Mouse (Mus musculus): ENCODE data around the gene Prss32. TPM values are rescaled to one million over a fixed set of nuclear protein-coding genes. Genes with fewer than 3 reads are reported as not detected.

Gene Prss32
- not detected for polyA plus RNA-seq (2017; shearing (Covaris generic))

DNA sequence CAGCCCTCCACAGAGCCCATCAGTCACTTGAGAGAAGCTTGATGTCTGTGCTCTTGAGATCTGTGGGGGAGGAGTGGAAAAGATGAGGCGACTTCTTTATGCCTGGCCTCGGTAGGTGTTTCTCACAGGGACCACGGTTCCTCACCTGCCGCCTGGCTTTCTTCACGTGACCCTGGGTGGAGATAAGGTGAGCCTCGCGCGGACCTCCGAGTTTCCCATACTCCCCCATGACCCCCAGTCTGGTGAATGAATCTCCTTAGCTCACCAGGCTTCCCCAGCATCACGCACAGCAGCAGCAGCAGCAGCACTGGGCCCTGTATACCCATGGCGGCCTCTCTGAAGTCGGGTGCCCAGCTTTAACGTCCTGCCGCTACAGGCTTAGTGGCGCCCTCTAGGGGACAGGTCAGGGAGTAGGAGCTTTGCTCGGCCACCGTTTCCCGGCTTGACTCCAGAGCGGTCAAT is at the start of gene Prss32, which contains the start of gene Prss41:
Gene Prss32, plus strand, starts transcription at position 44 of the 462 bp plus-strand sequence.
Gene Prss41, minus strand, starts transcription at position 361 of the 462 bp plus-strand sequence.

GRCm38 (mm10) chr17:23829064-23829619 is 14.5 kb upstream of the Prss32 start, which contains the start of gene Elob:
Gene Elob (minus strand): TSS chr17:23829136.

GRCm38 (mm10) chr17:23836006-23836575 is 7.6 kb upstream of the Prss32 start, which contains the start of gene Prss33:
Gene Prss33 (minus strand): TSS chr17:23836056.

GRCm38 (mm10) chr17:23867756-23868155 is 24.1 kb downstream of the Prss32 start, which contains the start of gene Prss21:
Gene Prss21 (plus strand): TSS chr17:23868056.

DNA sequence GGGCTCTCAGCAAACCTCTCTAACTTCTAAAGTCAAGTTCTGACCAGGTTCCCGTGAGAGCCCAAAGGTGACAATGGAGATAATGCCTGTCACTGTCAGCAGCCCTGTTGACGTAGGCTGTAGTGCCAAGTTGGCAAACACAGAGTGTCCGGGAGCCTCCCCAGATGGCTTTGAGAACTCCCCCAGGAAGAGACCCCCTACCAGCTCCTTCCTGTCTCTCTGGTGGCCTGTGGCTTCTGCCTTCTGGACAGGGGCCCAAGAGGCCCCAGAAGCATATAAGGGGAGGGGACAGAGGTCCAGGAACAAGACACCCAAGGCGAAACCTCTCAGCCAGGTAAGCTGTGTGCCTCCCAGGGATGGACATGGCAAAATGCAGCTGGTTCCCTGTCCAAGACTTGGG is 36.9 kb downstream of the Prss32 start, which contains the start of the genes Dcpp1 and Dcpp2:
Gene Dcpp1, plus strand, starts transcription at position 301 of the 400 bp plus-strand sequence.
Gene Dcpp2, plus strand, starts transcription at position 305 of the 400 bp plus-strand sequence.

Other genes with a start within 250 kb of the Prss32 start
- gene Zfp13, start 244.4 kb upstream of the Prss32 start, polyA plus RNA-seq (2017; shearing (Covaris generic)) = not detected
- gene Zscan10, start 243.0 kb upstream of the Prss32 start, polyA plus RNA-seq (2017; shearing (Covaris generic)) = 0.89 TPM
- gene Mmp25, start 198.6 kb upstream of the Prss32 start, polyA plus RNA-seq (2017; shearing (Covaris generic)) = 0.60 TPM
- not detected for gene Bicdl2, start 183.3 kb upstream of the Prss32 start, polyA plus RNA-seq (2017; shearing (Covaris generic))
- gene Hcfc1r1, start 170.3 kb upstream of the Prss32 start, polyA plus RNA-seq (2017; shearing (Covaris generic)) = 64.9 TPM
- gene Thoc6, start 170.0 kb upstream of the Prss32 start, polyA plus RNA-seq (2017; shearing (Covaris generic)) = 31.2 TPM
- gene Tnfrsf12a, start 166.4 kb upstream of the Prss32 start, polyA plus RNA-seq (2017; shearing (Covaris generic)) = 6.5 TPM
- gene Cldn6, start 164.6 kb upstream of the Prss32 start, polyA plus RNA-seq (2017; shearing (Covaris generic)) = not detected
- gene Cldn9, start 159.8 kb upstream of the Prss32 start, polyA plus RNA-seq (2017; shearing (Covaris generic)) = not detected
- not detected for gene 1520401A03Rik, start 121.1 kb upstream of the Prss32 start, polyA plus RNA-seq (2017; shearing (Covaris generic))
- 19.9 TPM for gene Pkmyt1, start 117.5 kb upstream of the Prss32 start, polyA plus RNA-seq (2017; shearing (Covaris generic))
- gene Paqr4, start 103.0 kb upstream of the Prss32 start, polyA plus RNA-seq (2017; shearing (Covaris generic)) = 8.8 TPM
- 5.7 TPM for gene Kremen2, start 98.0 kb upstream of the Prss32 start, polyA plus RNA-seq (2017; shearing (Covaris generic))
- gene Flywch1, start 72.3 kb upstream of the Prss32 start, polyA plus RNA-seq (2017; shearing (Covaris generic)) = 31.6 TPM
- gene Flywch2, start 57.8 kb upstream of the Prss32 start, polyA plus RNA-seq (2017; shearing (Covaris generic)) = 4.9 TPM
- gene Srrm2, start 53.3 kb upstream of the Prss32 start, polyA plus RNA-seq (2017; shearing (Covaris generic)) = 454 TPM
- gene Elob, start 14.7 kb upstream of the Prss32 start, polyA plus RNA-seq (2017; shearing (Covaris generic)) = 708 TPM
- gene Prss33, start 7.8 kb upstream of the Prss32 start, polyA plus RNA-seq (2017; shearing (Covaris generic)) = 0.49 TPM
- 5.6 TPM for gene Prss41, start 317 bp downstream of the Prss32 start, polyA plus RNA-seq (2017; shearing (Covaris generic))
- not detected for gene Prss21, start 24.2 kb downstream of the Prss32 start, polyA plus RNA-seq (2017; shearing (Covaris generic))
- not detected for gene Dcpp1, start 37.0 kb downstream of the Prss32 start, polyA plus RNA-seq (2017; shearing (Covaris generic))
- gene Dcpp2, start 37.0 kb downstream of the Prss32 start, polyA plus RNA-seq (2017; shearing (Covaris generic)) = not detected
- gene Dcpp3, start 73.6 kb downstream of the Prss32 start, polyA plus RNA-seq (2017; shearing (Covaris generic)) = not detected
- gene Sbp, start 97.8 kb downstream of the Prss32 start, polyA plus RNA-seq (2017; shearing (Covaris generic)) = not detected
- gene Sbpl, start 111.4 kb downstream of the Prss32 start, polyA plus RNA-seq (2017; shearing (Covaris generic)) = not detected
- gene Prss30, start 136.7 kb downstream of the Prss32 start, polyA plus RNA-seq (2017; shearing (Covaris generic)) = 0.61 TPM
- gene Prss22, start 154.2 kb downstream of the Prss32 start, polyA plus RNA-seq (2017; shearing (Covaris generic)) = not detected
- 0.88 TPM for gene Prss27, start 194.3 kb downstream of the Prss32 start, polyA plus RNA-seq (2017; shearing (Covaris generic))
- gene Kctd5, start 229.6 kb downstream of the Prss32 start, polyA plus RNA-seq (2017; shearing (Covaris generic)) = 8.6 TPM